Mouse (Mus musculus): Measurements from ENCODE around the gene Chtf18. TPM values are rescaled to one million over a fixed set of nuclear protein-coding genes. Genes with fewer than 3 reads are reported as not detected.

The Chtf18 gene
- polyA plus RNA-seq (2015; fragmentation: Nextera tagmentation; extraction: Ambion mirVana) = 5.8 and 10.1 TPM in 2 replicates

GRCm38 (mm10) chr17:25727265-25728008, at the start of gene Chtf18, which contains the start of gene Rpusd1:
TSS of gene Chtf18 (minus strand) at chr17:25727419.
TSS of gene Rpusd1 (plus strand) at chr17:25727670.
- ATAC-seq (ENCODE audit: low FRiP score) = peak; percentile 98
- Histone ChIP-seq H3K9ac (replicated peaks) (peak within 1 kb of the TSS; percentile 68), H3K27me3 (replicated peaks) (no peaks in the 10 kb centered on the region), H3K9me3 (replicated peaks) (no peaks in the 10 kb centered on the region), H3K27ac (replicated peaks) (peak within 1 kb of the TSS; percentile 72), H3K4me1 (peaks cover 29% of the 10 kb centered on the region), H3K4me2 (peak within 1 kb of the TSS; percentile 97), H3K36me3 (peaks cover 10% of the 10 kb centered on the region; the same call in 1 of the 2 replicates), H3K4me3 (replicated peaks) (peak within 1 kb of the TSS; percentile 59)
- WGBS = under 1% methylated on average over 37 of the region's 37 CpGs

GRCm38 (mm10) chr17:25775318-25776062, 48.3 kb upstream of the Chtf18 start:
- Histone ChIP-seq H3K9me3 (replicated peaks) (no peaks in the 10 kb centered on the region), H3K27me3 (replicated peaks) (no peaks in the 10 kb centered on the region; the same call in 1 of the 2 replicates), H3K36me3 (0 out of 2 replicates have a peak, but pooled peaks cover 9% of the 10 kb centered on the region), H3K4me1 (peaks cover 21% of the 10 kb centered on the region), H3K4me3 (replicated peaks) (no peak overlapping the region), H3K4me2 (no peak overlapping the region), H3K27ac (replicated peaks) (no peak overlapping the region), H3K9ac (replicated peaks) (no peak overlapping the region)
- WGBS = 85% methylated on average over 10 of the region's 10 CpGs
- ATAC-seq (ENCODE audit: low FRiP score) = no peak

GRCm38 (mm10) chr17:25773549-25774120, 46.4 kb upstream of the Chtf18 start, which contains the start of gene Narfl:
TSS of gene Narfl (plus strand) at chr17:25773776.
- peaks cover 21% of the 10 kb centered on the region for H3K4me1 ChIP-seq
- ATAC-seq (ENCODE audit: low FRiP score) = peak; percentile 89
- peak within 1 kb of the TSS; percentile 73 for H3K4me2 ChIP-seq
- H3K27ac ChIP-seq (replicated peaks) = peak within 1 kb of the TSS; percentile 46; the same call in 1 of the 2 replicates
- H3K9me3 ChIP-seq (replicated peaks) = no peaks in the 10 kb centered on the region
- H3K27me3 ChIP-seq (replicated peaks) = peaks cover 6% of the 10 kb centered on the region; the same call in 1 of the 2 replicates
- peak within 1 kb of the TSS; percentile 80 for H3K4me3 ChIP-seq (replicated peaks)
- peak within 1 kb of the TSS; percentile 86 for H3K9ac ChIP-seq (replicated peaks)
- WGBS = under 1% methylated on average over 37 of the region's 37 CpGs
- H3K36me3 ChIP-seq = 0 out of 2 replicates have a peak, but pooled peaks cover 3% of the 10 kb centered on the region

- Histone ChIP-seq H3K4me3 (replicated peaks) (no peak overlapping the region), H3K4me1 (peaks cover 10% of the 10 kb centered on the region), H3K27me3 (replicated peaks) (peaks cover 28% of the 10 kb centered on the region), H3K9ac (replicated peaks) (no peak overlapping the region), H3K36me3 (no peaks in the 10 kb centered on the region), H3K9me3 (replicated peaks) (no peaks in the 10 kb centered on the region), H3K4me2 (no peak overlapping the region), H3K27ac (replicated peaks) (no peak overlapping the region)
- WGBS = 40% methylated on average over 9 of the region's 9 CpGs
- ATAC-seq (ENCODE audit: low FRiP score) = no peak
These were observed 42.1 kb upstream of the Chtf18 start for GRCm38 (mm10) chr17:25769331-25769730.

GRCm38 (mm10) chr17:25765886-25766285, 38.7 kb upstream of the Chtf18 start:
- H3K4me1 ChIP-seq = no peaks in the 10 kb centered on the region
- no peak overlapping the region for H3K4me3 ChIP-seq (replicated peaks)
- no peak for ATAC-seq (ENCODE audit: low FRiP score)
- no peak overlapping the region for H3K9ac ChIP-seq (replicated peaks)
- peaks cover 28% of the 10 kb centered on the region for H3K27me3 ChIP-seq (replicated peaks)
- 25% methylated on average over 5 of the region's 5 CpGs for WGBS
- no peaks in the 10 kb centered on the region for H3K36me3 ChIP-seq
- H3K4me2 ChIP-seq = no peak overlapping the region
- no peak overlapping the region for H3K27ac ChIP-seq (replicated peaks)
- no peaks in the 10 kb centered on the region for H3K9me3 ChIP-seq (replicated peaks)

GRCm38 (mm10) chr17:25762591-25762990, 35.4 kb upstream of the Chtf18 start:
- H3K4me2 ChIP-seq = no peak overlapping the region
- H3K4me1 ChIP-seq = no peaks in the 10 kb centered on the region
- H3K9ac ChIP-seq (replicated peaks) = no peak overlapping the region
- no peaks in the 10 kb centered on the region for H3K9me3 ChIP-seq (replicated peaks)
- no peak overlapping the region for H3K4me3 ChIP-seq (replicated peaks)
- H3K27ac ChIP-seq (replicated peaks) = no peak overlapping the region
- ATAC-seq (ENCODE audit: low FRiP score) = no peak
- 36% methylated on average over 3 of the region's 3 CpGs for WGBS
- H3K27me3 ChIP-seq (replicated peaks) = peaks cover 14% of the 10 kb centered on the region
- no peaks in the 10 kb centered on the region for H3K36me3 ChIP-seq

- Histone ChIP-seq H3K27ac (replicated peaks) (no peak overlapping the region), H3K27me3 (replicated peaks) (peaks cover 6% of the 10 kb centered on the region), H3K4me2 (no peak overlapping the region), H3K4me3 (replicated peaks) (no peak overlapping the region), H3K9ac (replicated peaks) (no peak overlapping the region), H3K9me3 (replicated peaks) (no peaks in the 10 kb centered on the region), H3K4me1 (no peaks in the 10 kb centered on the region), H3K36me3 (no peaks in the 10 kb centered on the region)
- 65% methylated on average over 4 of the region's 4 CpGs for WGBS
- no peak for ATAC-seq (ENCODE audit: low FRiP score)
These were observed 34.3 kb upstream of the Chtf18 start for GRCm38 (mm10) chr17:25761561-25761970.

GRCm38 (mm10) chr17:25760148-25760547, 32.9 kb upstream of the Chtf18 start:
- Histone ChIP-seq H3K4me1 (no peaks in the 10 kb centered on the region), H3K36me3 (no peaks in the 10 kb centered on the region), H3K4me2 (no peak overlapping the region), H3K9ac (replicated peaks) (no peak overlapping the region), H3K27me3 (replicated peaks) (no peaks in the 10 kb centered on the region), H3K9me3 (replicated peaks) (no peaks in the 10 kb centered on the region), H3K27ac (replicated peaks) (no peak overlapping the region), H3K4me3 (replicated peaks) (no peak overlapping the region)
- WGBS = 78% methylated on average over 8 of the region's 8 CpGs
- no peak for ATAC-seq (ENCODE audit: low FRiP score)

GRCm38 (mm10) chr17:25757691-25758090, 30.5 kb upstream of the Chtf18 start:
- no peaks in the 10 kb centered on the region for H3K4me1 ChIP-seq
- ATAC-seq (ENCODE audit: low FRiP score) = no peak
- no peak overlapping the region for H3K4me3 ChIP-seq (replicated peaks)
- H3K4me2 ChIP-seq = no peak overlapping the region
- H3K27me3 ChIP-seq (replicated peaks) = no peaks in the 10 kb centered on the region
- no peak overlapping the region for H3K9ac ChIP-seq (replicated peaks)
- 74% methylated on average over 3 of the region's 3 CpGs for WGBS
- no peaks in the 10 kb centered on the region for H3K36me3 ChIP-seq
- H3K27ac ChIP-seq (replicated peaks) = no peak overlapping the region
- H3K9me3 ChIP-seq (replicated peaks) = no peaks in the 10 kb centered on the region

- H3K4me3 ChIP-seq (replicated peaks) = no peak overlapping the region
- no peak overlapping the region for H3K4me2 ChIP-seq
- H3K36me3 ChIP-seq = no peaks in the 10 kb centered on the region
- peaks cover 2% of the 10 kb centered on the region for H3K4me1 ChIP-seq
- H3K9me3 ChIP-seq (replicated peaks) = no peaks in the 10 kb centered on the region
- H3K27ac ChIP-seq (replicated peaks) = no peak overlapping the region
- no peak overlapping the region for H3K9ac ChIP-seq (replicated peaks)
- 81% methylated on average over 9 of the region's 9 CpGs for WGBS
- no peaks in the 10 kb centered on the region for H3K27me3 ChIP-seq (replicated peaks)
- ATAC-seq (ENCODE audit: low FRiP score) = no peak
These were observed 29.4 kb upstream of the Chtf18 start for GRCm38 (mm10) chr17:25756378-25757242.
